Mouse (Mus musculus) CD8-positive naive resting alpha-beta T cell, adult 2 months (primary cell): ENCODE data around the gene Dnajc21.
"Not testable (repeated sequence)": the region's sequence is repeated elsewhere in the genome, so short reads cannot be mapped to it uniquely, and the experiment has no call there.

Experiments
- DNase-seq, 2 experiments: peaks; one replicate each; pipeline ENCODE4 v3.0.0; 2022; ENCODE audit warnings: low read depth in 2 of 2, low spot score in 2 of 2

Dnajc21 gene

DNA sequence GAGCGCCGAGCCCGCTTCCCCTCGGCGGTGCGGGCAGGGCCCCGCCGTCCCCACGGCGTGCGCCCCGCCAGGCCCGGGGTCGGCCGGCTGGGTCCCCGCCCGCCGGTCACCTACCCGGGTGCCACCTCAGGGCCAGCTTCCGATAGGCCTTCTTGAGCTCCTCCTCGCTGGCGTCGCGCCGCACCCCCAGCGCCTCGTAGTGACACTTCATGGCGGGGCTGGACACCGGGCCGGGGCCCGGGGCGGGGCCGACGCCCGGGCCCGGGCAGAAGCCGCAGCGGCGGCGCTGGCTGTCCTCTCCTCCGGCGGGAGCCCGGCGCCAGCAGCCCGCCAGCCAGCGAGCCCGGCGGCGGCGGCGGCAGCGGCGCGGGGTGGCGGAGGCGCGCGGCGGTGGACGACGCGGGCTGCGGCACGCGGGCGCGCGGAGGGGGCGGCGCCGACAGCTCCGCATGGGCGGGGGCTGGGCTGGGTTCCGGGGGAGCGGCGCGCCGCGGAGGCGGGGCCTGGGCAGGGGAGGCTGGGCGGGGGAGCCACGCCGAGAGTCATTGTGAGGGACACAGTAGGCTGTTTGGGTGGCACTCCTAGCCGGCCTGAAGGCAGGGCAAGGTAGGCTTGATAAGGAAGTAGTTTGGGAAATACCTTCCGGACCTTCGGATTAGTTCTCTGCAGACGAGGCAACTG is at the start of gene Dnajc21:
Gene Dnajc21, minus strand, starts transcription at position 366 of the 681 bp plus-strand sequence.
- DNase-seq = peak; percentile 61 to 73

DNA sequence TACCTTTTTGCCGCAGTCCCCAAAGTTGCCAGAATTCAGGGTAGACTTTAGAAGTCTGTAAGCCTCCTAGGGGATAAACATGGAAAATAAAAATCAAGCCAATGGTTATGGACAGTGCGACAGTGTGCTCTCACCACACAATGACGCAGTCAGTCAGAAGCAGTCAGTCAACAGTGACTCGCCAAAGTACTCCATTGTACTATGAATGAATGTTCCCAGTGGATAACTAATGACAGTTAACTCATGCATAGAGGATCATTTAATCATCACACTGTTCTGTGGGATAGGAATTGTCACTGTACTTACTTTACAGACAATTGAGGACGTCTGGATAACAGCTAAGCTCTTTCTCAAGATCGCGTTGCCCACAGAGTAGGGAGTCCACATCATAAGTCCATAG is 44.9 kb upstream of the Dnajc21 start:
- DNase-seq = no peak

DNA sequence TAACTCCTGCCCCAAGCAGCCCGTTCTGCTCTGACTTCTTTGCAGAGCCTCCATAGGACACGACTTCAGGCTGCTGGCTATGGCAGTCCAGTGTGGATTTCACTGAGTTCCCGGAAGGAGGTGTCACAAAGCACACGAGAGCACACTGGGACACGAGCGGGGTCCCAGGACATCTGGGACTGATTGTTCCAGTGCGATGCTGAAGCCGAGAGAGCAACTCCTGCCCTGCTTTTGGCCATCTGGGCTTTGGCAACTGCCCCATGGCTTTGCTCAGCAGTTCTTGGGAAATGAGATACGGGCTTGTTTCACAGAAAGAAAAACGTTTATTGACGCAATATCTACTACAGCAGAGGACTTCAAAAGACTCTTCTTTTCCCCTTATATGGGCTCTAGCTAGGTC is 35.8 kb upstream of the Dnajc21 start:
- DNase-seq = no peak

DNA sequence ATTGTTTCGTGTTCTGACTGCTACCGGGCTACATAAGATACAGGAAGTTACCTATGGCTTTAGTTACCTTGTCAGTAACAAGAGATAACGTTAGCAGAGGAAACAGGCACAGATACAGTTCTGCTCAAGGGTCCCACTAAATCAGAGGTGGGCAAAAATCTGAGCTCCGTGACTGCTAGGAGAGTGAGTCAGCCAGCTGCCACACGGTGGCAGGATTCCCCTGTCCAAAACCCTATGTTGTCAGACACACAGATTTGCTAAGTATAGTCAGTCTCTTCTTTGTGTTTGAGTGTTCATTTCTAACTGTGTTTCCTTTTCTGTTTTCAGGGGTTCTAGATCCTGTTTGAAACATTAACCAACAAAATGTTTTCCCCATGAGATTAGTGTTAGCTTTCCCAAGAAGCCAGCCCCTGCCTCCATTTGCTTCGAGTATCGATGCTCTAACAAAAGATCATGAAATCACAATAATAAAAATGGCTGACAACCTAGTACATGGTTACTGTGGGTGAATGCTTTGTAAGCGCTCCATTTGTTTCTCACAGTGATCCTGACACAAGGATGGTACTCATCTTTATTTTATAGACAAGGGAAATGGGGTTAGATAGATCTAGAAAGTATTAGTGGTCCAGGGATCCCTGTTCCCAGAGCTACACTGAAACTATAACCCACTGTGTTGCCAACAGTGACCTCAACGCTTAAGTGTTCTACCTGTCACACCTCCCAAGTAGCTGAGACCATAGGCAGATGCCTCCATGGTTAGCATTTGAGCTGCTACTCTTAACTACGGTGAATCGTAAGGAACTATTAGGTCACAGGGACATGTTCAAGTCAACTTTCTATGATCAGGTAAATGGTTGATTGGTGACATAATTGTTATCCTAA is 30.8 kb upstream of the Dnajc21 start:
- DNase-seq = no peak

DNA sequence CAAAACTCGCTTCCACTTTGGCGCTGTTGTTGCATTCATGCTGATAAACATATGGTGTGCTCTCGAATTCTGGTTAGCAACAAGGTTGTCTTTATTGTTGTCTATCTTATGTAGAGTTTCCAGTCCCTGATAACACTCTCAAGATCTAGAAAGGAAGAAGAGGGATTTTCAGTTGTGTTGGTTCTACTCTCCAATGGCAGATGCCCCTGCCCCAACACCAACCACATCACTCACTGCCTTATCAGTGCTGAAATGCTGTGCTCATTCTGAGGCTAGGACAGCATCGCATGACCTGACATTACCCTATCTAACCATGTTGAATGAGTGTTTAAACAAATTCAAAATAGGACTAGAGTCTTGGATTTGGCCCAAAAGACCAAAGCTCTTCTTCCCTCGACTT is 29.7 kb upstream of the Dnajc21 start:
- DNase-seq = no peak

DNA sequence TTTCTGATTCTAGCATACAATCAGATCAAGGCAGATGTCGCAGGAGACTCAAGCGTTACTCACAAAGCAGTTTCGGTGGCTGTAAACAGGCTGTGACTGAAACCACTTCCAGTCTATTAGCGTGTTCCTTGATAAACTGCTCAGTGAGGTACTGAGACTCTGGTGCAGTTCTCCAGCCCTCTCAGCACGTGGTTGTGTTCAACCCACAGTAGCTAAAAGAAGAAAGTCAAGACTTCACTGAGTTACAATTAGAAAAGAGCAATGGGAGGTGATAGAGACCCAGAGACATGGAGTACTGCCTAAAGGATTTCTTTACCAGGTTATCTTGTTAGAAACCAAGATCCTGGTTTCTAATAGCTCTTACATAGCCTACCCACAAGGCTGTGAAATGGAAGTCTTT is 29.3 kb upstream of the Dnajc21 start:
- no peak for DNase-seq

DNA sequence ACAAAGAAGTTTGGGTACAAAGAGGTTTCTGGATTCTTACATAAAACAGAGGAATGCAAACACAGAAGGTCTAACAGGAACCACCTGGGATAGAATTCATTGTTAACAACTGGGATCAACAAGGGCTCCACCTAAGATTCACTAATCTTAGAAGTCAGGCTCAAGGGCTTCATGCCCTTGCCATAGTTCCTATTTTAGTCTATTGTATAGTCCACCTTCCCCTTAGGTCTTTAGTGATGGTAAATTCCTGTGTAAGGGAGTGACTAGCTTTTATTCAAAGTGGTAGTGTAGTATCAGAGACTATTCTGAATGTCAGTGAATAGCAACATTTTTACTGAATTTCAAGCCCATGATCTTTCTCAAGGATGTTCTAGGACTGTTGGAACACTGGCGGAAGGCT is 26.4 kb upstream of the Dnajc21 start:
- not testable (repeated sequence) for DNase-seq

DNA sequence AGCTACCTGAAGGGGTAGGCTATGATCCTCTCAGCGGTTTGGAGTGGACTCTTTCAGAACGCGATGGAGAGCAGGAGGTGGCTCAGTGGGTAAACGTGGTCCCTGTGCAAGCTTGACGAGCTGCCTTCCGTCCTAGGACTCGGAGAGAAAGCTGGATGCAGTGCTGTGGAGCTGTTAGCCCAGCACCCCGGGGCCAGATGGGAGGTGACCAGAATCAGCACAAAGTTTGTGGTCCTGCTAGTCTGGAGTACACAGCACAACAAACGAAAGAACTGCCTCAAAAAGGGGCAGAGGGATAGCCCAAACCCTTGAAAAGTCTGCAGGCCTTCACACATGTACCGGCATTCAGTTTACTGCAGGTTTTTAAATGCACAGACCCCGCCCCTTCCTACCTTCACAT is 25.6 kb upstream of the Dnajc21 start:
- no peak for DNase-seq

DNA sequence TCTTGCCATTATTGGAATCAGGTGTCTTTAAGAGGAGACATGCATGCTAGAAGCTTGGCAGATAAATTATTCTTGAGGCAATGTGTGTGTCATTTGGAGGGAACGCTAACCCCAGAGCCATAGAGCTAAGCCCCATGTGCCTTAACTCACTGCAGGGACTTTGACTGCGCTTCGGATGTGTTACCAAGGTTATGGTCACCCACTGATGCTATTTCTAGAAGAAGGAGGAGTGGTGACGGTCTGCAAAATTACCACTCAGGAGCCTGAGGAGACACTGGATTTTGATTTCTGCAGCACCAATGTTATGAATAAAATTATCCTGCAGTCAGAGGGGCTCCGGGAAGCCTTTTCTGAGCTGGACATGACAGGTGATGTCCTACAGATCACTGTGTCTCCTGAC is 19.8 kb upstream of the Dnajc21 start:
- DNase-seq = no peak

DNA sequence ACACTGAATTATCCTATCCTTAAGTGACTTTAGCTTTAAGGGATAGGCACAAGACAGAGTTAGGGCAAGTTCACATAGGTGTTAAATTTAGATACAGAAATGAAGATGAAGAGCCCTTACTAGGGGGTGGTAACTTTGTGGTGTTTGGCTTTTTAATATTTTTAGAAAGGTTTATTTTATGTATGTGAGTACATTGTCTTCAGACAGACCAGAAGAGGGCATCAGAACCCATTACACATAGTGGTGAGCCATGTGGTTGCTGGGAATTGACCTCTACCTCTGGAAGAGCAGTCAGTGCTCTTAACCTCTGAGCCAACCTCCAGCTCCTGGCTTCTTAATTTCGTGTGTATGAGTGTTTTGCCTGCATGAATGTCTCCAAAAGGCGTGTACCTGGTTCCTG is 16.9 kb upstream of the Dnajc21 start:
- DNase-seq = no peak

DNA sequence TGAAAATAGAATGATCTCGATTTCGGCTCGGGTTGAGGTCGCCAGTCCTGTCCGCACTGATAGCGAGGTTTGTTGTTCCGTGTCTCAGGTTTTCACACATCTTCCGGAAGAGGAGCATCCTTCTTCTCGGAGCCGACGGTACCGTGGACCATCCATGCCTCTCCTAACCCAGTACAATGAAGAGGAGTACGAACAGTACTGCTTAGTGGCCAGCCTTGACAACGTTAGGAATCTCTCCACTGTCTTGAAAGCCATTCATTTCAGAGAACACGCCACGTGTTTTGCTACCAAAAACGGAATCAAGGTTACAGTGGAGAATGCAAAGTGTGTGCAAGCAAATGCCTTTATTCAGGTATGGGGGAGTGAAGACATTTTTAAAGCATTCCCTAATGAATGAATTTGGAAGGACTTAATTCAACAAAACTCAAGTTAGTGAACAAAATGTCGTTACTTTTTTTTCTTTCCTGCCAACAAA is 16.1 kb upstream of the Dnajc21 start:
- DNase-seq = no peak

DNA sequence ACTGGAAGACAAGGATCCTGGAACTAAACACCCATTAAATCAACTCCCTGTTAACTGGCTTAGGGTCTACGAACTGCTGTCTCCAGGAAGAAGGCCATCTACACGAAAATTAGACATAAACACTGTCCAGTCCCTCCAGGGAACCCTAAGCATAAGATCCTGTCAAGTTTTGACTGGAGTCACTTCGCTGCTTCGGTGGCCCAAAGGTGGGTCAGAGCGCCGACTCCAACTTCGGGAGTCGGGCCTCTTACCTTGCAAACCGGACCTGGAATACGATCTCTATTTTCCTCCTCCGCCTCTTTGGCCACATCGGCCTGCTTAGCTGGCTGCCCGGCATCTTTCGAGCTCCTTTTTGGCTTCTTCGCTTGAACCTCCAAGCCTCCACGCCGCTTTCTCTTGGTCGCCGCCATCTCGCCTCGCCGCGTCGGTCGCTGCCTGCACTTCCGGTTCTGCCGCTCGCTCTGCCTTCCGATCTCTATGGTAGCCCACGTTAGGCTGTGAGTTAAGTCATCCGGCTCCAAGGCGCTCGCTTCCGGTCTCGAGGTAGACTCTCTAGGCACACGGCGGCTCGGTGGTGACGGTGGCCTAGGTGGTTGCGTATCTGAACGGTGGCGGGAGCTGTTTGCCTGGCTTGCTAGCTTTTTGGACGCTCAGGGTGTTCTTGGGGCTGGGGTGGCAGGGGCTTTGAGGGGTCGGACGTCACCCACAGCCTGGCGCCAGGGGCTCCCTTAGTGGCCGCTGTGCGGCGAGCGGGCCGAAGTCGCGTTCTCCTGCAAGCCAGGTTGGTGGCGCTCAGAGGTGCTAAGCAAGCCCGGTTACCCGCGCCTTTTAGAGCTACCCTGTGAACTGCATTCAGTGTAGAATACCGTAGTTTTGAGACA is 15.4 kb upstream of the Dnajc21 start, which contains the start of the genes Brix1 and Rad1:
Gene Brix1, minus strand, starts transcription at position 464 of the 881 bp plus-strand sequence.
Gene Rad1, plus strand, starts transcription at position 535 of the 881 bp plus-strand sequence.
- DNase-seq = peak; percentile 92 to 94

DNA sequence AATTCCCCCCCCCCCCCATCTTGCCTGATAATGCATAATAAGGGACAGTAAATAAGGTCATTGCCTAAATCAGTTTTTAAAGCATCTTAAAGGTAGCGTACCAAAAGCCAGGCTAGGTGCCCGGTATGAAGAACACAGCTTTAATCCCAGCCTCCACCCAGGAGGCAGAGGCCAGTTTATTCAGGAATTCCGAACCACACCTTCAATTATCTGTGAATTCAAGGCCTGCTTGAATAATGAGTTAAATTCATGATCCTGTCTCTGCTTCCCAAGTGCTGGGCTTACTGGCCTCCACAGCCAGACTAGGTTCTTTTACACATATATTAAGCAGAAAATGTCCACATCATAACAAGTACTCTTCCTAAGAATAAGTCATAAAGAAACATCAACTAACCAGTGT is 625 bp upstream of the Dnajc21 start:
- no peak for DNase-seq

DNA sequence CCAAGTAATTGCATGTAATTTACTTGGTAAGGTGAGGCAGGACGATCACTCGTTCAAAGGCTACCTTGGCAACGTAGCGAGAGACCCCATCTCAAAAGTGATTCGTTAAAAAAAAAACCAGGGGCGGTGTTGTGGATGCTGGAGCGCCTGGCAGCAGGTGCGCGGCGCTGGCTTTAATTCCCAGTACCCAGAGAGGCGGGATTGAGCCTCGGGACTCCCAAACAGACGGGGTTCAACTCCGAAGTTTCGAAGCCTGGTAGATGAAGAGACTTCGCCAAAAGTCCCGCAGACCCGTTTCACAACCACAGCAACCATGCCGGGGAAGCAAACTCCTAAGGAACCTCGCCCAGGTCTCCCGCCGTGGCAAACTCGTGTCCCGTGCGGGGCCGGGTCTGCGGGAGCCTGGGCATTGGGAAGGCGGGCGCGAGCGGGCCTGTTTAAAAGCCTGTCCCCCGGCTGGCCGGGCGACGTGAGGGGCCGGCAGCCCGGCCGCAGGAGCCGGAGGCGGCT is 620 bp downstream of the Dnajc21 start:
- DNase-seq = no peak

DNA sequence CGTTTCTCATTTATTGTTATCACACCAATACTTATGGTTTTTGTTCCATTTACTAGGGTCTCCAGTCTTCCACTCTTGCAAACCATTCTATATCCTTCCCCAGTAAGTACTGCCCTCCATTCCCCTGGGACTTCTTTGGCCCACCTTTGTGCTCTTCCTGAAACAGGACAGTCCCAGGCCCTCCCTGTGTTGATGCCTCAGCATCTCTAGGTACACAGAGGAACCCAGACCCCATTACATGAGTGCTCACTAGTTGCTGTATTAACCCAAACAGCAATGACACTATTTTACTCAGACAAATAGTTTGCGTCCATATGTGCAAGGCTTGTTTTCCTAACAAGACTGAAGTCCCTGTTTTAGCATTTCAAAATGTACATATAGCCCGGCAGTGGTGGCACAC is 1.6 kb downstream of the Dnajc21 start:
- no peak for DNase-seq

DNA sequence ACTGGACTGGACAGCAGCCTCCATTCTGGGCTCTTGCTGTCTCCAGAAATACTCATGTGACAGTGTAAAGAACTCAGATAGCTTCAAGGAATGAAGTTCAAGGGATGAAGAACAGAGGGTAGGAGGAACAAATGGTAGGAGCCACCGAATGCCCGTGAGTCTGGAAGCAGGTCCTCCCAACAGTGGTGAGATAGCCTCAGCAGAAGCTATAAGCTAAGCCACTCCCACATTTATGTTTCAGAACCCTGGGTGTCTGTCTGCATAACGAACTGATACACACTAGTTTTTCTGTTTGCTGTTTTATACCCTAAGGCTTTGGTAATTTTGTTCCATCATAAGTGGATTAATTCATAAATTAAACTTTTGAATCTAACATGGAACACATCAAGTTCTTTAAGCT is 5.6 kb downstream of the Dnajc21 start:
- DNase-seq = no peak

DNA sequence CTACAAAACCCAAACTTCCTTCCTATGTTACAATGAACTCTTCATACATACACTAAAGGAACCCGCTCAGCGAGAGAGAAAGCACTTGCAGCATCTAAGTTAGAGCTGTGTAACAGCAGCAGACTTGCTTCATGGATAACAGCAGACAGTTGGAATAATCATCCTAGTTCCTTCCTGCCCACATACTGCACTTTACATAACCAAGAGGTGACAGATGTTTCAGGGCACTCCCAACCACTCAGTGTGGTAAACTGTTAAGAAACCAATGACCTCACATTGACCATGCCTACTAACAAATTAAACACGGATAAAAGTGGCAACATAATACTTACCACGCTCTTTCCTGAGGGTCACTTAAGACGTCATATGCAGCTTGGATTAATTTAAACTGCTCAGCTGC is 6.8 kb downstream of the Dnajc21 start:
- no peak for DNase-seq

DNA sequence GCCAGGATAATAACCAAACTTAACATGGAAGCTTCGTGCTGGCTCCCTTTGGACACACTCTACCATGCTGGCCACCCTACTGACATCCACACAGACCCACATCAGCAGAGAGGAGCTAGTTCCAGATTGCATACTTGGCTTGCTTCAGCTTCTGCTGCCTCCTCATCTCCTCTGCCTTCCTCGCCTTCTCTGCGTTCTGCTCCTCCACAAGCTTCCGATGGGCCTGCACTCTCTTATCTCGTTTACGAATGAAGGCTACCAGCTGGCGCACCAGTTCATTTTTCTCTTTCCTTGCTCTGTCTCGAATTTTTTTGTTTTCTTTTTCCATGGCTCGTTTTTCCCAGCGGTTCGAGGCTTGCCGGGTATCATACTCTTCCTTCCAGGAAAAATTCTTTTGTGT is 9.3 kb downstream of the Dnajc21 start:
- no peak for DNase-seq

DNA sequence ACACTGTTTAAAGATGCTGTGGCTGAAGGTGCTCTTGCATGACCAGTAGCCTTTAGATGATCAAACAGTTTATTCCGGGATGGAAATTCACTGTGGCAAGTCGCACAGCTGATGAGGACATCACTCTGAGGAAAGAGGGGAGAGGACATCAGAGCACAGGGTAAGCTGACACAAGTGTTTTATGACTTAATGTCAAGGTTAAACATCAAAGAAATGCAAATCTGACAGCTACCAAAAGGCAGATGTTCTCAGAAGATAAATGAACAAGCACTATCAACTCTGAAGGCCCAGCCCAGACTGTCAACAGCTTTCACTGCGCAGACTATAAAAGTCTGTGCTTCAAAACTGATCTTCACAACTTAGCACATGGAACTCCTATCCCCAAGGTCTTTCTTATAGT is 23.2 kb downstream of the Dnajc21 start:
- no peak for DNase-seq

DNA sequence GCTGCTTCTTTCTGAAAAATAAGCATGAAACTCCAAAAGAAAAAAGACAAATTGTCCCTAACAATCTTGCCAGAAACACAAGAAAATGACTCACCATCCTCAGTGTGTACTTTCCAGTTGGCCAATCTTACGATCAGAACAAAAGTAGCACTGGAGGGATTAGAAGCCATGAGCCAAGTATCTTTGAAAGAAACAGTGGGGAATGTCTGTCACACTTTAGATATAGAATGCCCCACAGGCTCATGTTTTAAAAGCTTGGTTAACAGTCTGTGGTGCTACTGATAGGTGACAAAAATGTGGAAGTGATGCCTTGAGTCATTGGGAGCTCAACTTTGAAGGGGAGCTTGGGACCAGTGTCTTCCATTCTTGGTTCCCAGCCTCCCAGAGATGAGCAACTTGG is 28.0 kb downstream of the Dnajc21 start:
- DNase-seq = no peak

DNA sequence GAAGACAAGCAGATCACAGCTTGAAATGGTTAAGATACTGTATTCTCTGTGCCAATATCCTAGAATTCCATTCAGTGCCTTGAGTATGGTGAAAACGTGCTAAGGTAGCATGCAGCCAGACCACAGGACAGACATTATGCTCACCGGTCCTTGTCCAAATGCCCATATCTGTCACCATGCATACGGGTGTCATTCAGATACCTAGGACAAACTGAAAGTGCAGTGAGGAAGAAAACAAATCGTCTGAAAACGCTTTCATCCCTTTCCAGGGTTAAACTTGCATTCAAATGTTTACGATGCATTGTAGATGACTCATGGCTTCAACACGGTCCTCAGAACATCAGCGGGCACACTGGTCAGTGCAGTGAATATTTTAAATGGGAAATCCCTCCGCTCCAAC is 28.8 kb downstream of the Dnajc21 start:
- DNase-seq = no peak
